Mouse (Mus musculus) CH12.LX (cell line): Measurements from ENCODE around the gene Rab13. TPM values are rescaled to one million over a fixed set of nuclear protein-coding genes. Genes with fewer than 3 reads are reported as not detected.

Experiments used
- DNase-seq: peaks from one replicate; pipeline ENCODE4 v3.0.0-alpha.2; 2013; ENCODE audit errors: extremely low read depth
- H3K27ac ChIP-seq: 2 replicates; pipeline ENCODE4 v1.5.1; 2012; ENCODE audit warnings: low read depth, mild to moderate bottlenecking, control low read depth, moderate library complexity; ENCODE audit not compliant: insufficient read depth
- H3K27me3 ChIP-seq: replicated peaks from 2 replicates; pipeline ENCODE3; 2012; ENCODE audit warnings: inconsistent platforms
- H3K36me3 ChIP-seq, 2 experiments: replicated peaks in 1 of 2; 2 replicates each; pipeline versions ENCODE3 to v1.6.1; 2012; ENCODE audit warnings: inconsistent platforms in 1 of 2, low read length in 1 of 2, mild to moderate bottlenecking in 1 of 2, mixed read lengths in 1 of 2, moderate library complexity in 1 of 2; ENCODE audit not compliant: control insufficient read depth in 1 of 2, insufficient read depth in 1 of 2
- H3K4me1 ChIP-seq, 2 experiments: 2 replicates each; pipeline ENCODE4 v1.6.1; 2012; ENCODE audit warnings: inconsistent platforms in 1 of 2, moderate library complexity in 1 of 2; ENCODE audit not compliant: insufficient read depth in 2 of 2, control insufficient read depth in 1 of 2
- H3K4me2 ChIP-seq: 2 replicates; pipeline ENCODE4 v1.6.1; 2012; ENCODE audit warnings: low read depth, mild to moderate bottlenecking, control low read depth; ENCODE audit not compliant: poor library complexity, insufficient read depth, severe bottlenecking
- H3K4me3 ChIP-seq, 3 experiments: fragments of 150-350 bp in 1 of 3; sonication (generic) in 1 of 3; replicated peaks in 1 of 3; 2 replicates each; pipeline versions ENCODE3 to v1.5.1; 2011 to 2012; ENCODE audit warnings: low read depth in 2 of 3, low read length in 2 of 3, mild to moderate bottlenecking in 2 of 3, moderate library complexity in 2 of 3, control low read depth in 1 of 3, improper control_type of control experiment in 1 of 3, inconsistent platforms in 1 of 3, mixed read lengths in 1 of 3; ENCODE audit not compliant: poor library complexity in 1 of 3
- H3K79me2 ChIP-seq: replicated peaks from 2 replicates; pipeline ENCODE4 v1.6.1; 2012; ENCODE audit warnings: mild to moderate bottlenecking, moderate library complexity; ENCODE audit not compliant: control insufficient read depth, poor library complexity, insufficient read depth, severe bottlenecking; ENCODE audit errors: extremely low read depth
- H3K9ac ChIP-seq: 2 replicates; pipeline ENCODE4 v1.6.1; 2012; ENCODE audit warnings: low read depth, mild to moderate bottlenecking, control low read depth, moderate library complexity; ENCODE audit not compliant: insufficient read depth
- H3K9me3 ChIP-seq: replicated peaks from 2 replicates; pipeline ENCODE3; 2012; ENCODE audit warnings: low read length, inconsistent platforms, mixed read lengths
- BHLHE40 ChIP-seq: IDR thresholded peaks from 2 replicates; pipeline ENCODE4 v1.6.1; 2011; ENCODE audit warnings: mild to moderate bottlenecking, low read depth, low read length, improper control_type of control experiment
- CHD1 ChIP-seq: IDR thresholded peaks from 2 replicates; pipeline ENCODE4 v1.6.1; 2012; ENCODE audit warnings: low read depth, low read length, improper control_type of control experiment, inconsistent platforms
- CHD2 ChIP-seq: IDR thresholded peaks from 2 replicates; pipeline ENCODE4 v1.6.1; 2011; ENCODE audit warnings: low read length, improper control_type of control experiment
- CTCF ChIP-seq, 2 experiments: IDR thresholded peaks in 1 of 2; conservative IDR thresholded peaks in 1 of 2; 2 replicates each; pipeline ENCODE4 v1.5.1; 2011 to 2012; ENCODE audit warnings: low read depth in 2 of 2, low read length in 2 of 2, improper control_type of control experiment in 1 of 2, inconsistent platforms in 1 of 2, mild to moderate bottlenecking in 1 of 2, moderate library complexity in 1 of 2
- ELF1 ChIP-seq: IDR thresholded peaks from 2 replicates; pipeline ENCODE4 v1.6.1; 2014; ENCODE audit warnings: low read depth, mild to moderate bottlenecking, inconsistent platforms, low read length, improper control_type of control experiment
- EP300 ChIP-seq: IDR thresholded peaks from 2 replicates; pipeline ENCODE4 v1.6.1; 2011; ENCODE audit warnings: low read length, improper control_type of control experiment
- GABPA ChIP-seq: IDR thresholded peaks from 2 replicates; pipeline ENCODE4 v1.6.1; 2012; ENCODE audit warnings: low read depth, low read length, improper control_type of control experiment, inconsistent platforms; ENCODE audit not compliant: insufficient replicate concordance
- HCFC1 ChIP-seq: IDR thresholded peaks from 2 replicates; pipeline ENCODE4 v1.6.1; 2012; ENCODE audit warnings: low read depth, mild to moderate bottlenecking, inconsistent platforms, low read length, improper control_type of control experiment
- IRF4 ChIP-seq: IDR thresholded peaks from 2 replicates; pipeline ENCODE4 v1.6.1; 2014; ENCODE audit warnings: low read depth, mild to moderate bottlenecking, inconsistent platforms, low read length, improper control_type of control experiment
- JUND ChIP-seq: conservative IDR thresholded peaks from 2 replicates; pipeline ENCODE4 v1.6.1; 2011; ENCODE audit warnings: low read depth, low read length, improper control_type of control experiment
- KAT2A ChIP-seq: IDR thresholded peaks from 2 replicates; pipeline ENCODE4 v1.6.1; 2012; ENCODE audit warnings: low read length, improper control_type of control experiment, inconsistent platforms; ENCODE audit not compliant: insufficient replicate concordance
- MAFK ChIP-seq: IDR thresholded peaks from 2 replicates; pipeline ENCODE4 v1.6.1; 2011; ENCODE audit warnings: low read length, improper control_type of control experiment; ENCODE audit not compliant: insufficient replicate concordance
- MAX ChIP-seq: IDR thresholded peaks from 2 replicates; pipeline ENCODE4 v1.6.1; 2011; ENCODE audit warnings: low read length, improper control_type of control experiment
- MAZ ChIP-seq: IDR thresholded peaks from 2 replicates; pipeline ENCODE4 v1.6.1; 2012; ENCODE audit warnings: low read depth, mild to moderate bottlenecking, inconsistent platforms, low read length, improper control_type of control experiment, moderate library complexity
- MYC ChIP-seq: IDR thresholded peaks from 2 replicates; pipeline ENCODE4 v1.6.1; 2011; ENCODE audit warnings: low read depth, mild to moderate bottlenecking, improper control_type of control experiment, low read length
- NELFE ChIP-seq: IDR thresholded peaks from 2 replicates; pipeline ENCODE4 v1.6.1; 2011; ENCODE audit warnings: low read depth, low read length, improper control_type of control experiment
- NRF1 ChIP-seq: IDR thresholded peaks from 2 replicates; pipeline ENCODE4 v1.6.1; 2014; ENCODE audit warnings: low read depth, mild to moderate bottlenecking, inconsistent platforms, low read length, improper control_type of control experiment, moderate library complexity
- PAX5 ChIP-seq: IDR thresholded peaks from 2 replicates; pipeline ENCODE4 v1.6.1; 2012; ENCODE audit warnings: low read length, inconsistent platforms, mixed read lengths
- POLR2A ChIP-seq: IDR thresholded peaks from 2 replicates; pipeline ENCODE4 v1.6.1; 2011; ENCODE audit warnings: low read depth, mild to moderate bottlenecking, improper control_type of control experiment, low read length
- RCOR1 ChIP-seq: conservative IDR thresholded peaks from 2 replicates; pipeline ENCODE4 v1.6.1; 2012; ENCODE audit warnings: low read depth, mild to moderate bottlenecking, inconsistent platforms, low read length, improper control_type of control experiment
- SIN3A ChIP-seq: IDR thresholded peaks from 2 replicates; pipeline ENCODE4 v1.6.1; 2012; ENCODE audit warnings: low read length, improper control_type of control experiment, inconsistent platforms
- SMC3 ChIP-seq: IDR thresholded peaks from 2 replicates; pipeline ENCODE4 v1.6.1; 2011; ENCODE audit warnings: low read depth, low read length, improper control_type of control experiment
- TBP ChIP-seq: conservative IDR thresholded peaks from 2 replicates; pipeline ENCODE4 v1.6.1; 2011; ENCODE audit warnings: low read depth, low read length, improper control_type of control experiment
- TCF12 ChIP-seq: IDR thresholded peaks from 2 replicates; pipeline ENCODE4 v1.6.1; 2014; ENCODE audit warnings: low read depth, mild to moderate bottlenecking, inconsistent platforms, low read length, improper control_type of control experiment
- UBTF ChIP-seq: IDR thresholded peaks from 2 replicates; pipeline ENCODE4 v1.6.1; 2012; ENCODE audit warnings: low read depth, mild to moderate bottlenecking, inconsistent platforms, low read length, improper control_type of control experiment, moderate library complexity
- USF1 ChIP-seq: IDR thresholded peaks from 2 replicates; pipeline ENCODE4 v1.6.1; 2014; ENCODE audit warnings: low read depth, mild to moderate bottlenecking, inconsistent platforms, low read length, improper control_type of control experiment
- USF2 ChIP-seq: conservative IDR thresholded peaks from 2 replicates; pipeline ENCODE4 v1.6.1; 2011; ENCODE audit warnings: low read depth, low read length, improper control_type of control experiment
- ZC3H11A ChIP-seq: IDR thresholded peaks from 2 replicates; pipeline ENCODE4 v1.6.1; 2012; ENCODE audit warnings: low read depth, mild to moderate bottlenecking, inconsistent platforms, low read length, improper control_type of control experiment
- ZMIZ1 ChIP-seq: IDR thresholded peaks from 2 replicates; pipeline ENCODE4 v1.6.1; 2012; ENCODE audit warnings: low read depth, mild to moderate bottlenecking, inconsistent platforms, low read length, improper control_type of control experiment
- ZNF384 ChIP-seq: IDR thresholded peaks from 2 replicates; pipeline ENCODE4 v1.6.1; 2012; ENCODE audit warnings: low read depth, low read length, improper control_type of control experiment, inconsistent platforms
- dilution Hi-C: fragments of 300-500 bp; cut with MboI; formaldehyde crosslinking; loops from 2 replicates; pipeline ENCODE4 v1.14.3; 2020; ENCODE audit warnings: low sequenced_read_pairs; ENCODE audit not compliant: extremely low pct_unique_long_range_greater_than_20kb, extremely low pct_ligation_motif_present
- in situ Hi-C: fragments of 300-500 bp; cut with MboI; formaldehyde crosslinking; loops from 3 replicates; pipeline ENCODE4 v1.14.3; 2019; ENCODE audit warnings: low sequenced_read_pairs, low pct_ligation_motif_present, low pct_unique_long_range_greater_than_20kb, mixed read lengths
- polyA plus RNA-seq: library from polyadenylated mRNA; unstranded; fragments of >175 nt; gene quantifications from 2 replicates; pipeline ENCODE4 v1.2.1, GENCODE M21; 2012; ENCODE audit warnings: low read depth; ENCODE audit not compliant: insufficient read length
- total RNA-seq, 2 experiments: library from RNA; depleted of rRNA; stranded (reverse); fragments of 300-350 nt in 1 of 2; fragments of >200 nt in 1 of 2; gene quantifications; 2 replicates each; pipeline ENCODE4 v1.2.3; 2012 to 2014

Rab13 gene
- total and polyA plus RNA-seq, 3 experiments, result 0.63 to 3.3 TPM; not detected in 1

GRCm38 (mm10) chr3:90195644-90196043 is 17.9 kb upstream of the Rab13 start:
- Histone ChIP-seq H3K9me3 (no peaks in the 10 kb centered on the region), H3K36me3 (no peaks in the 10 kb centered on the region), H3K4me2 (no peak overlapping the region), H3K27ac (no peak overlapping the region), H3K4me1 (no peaks in the 10 kb centered on the region)
- no peak for DNase-seq
- in situ Hi-C loops, result no loop called here
- TF ChIP-seq TCF12 (no peak), NELFE (no peak), MAX (no peak), TBP (no peak), PAX5 (no peak), UBTF (no peak), ELF1 (no peak), GABPA (no peak), SIN3A (no peak), ZC3H11A (no peak), USF1 (no peak), POLR2A (no peak), KAT2A (no peak), RCOR1 (no peak), JUND (no peak), ZMIZ1 (no peak), CTCF (conservative IDR thresholded peaks at IDR 0.05 in 1 of 2, IDR thresholded peaks at IDR 0.05 in 1 of 2; ENCODE audit: low read depth in 2 of 2, low read length in 2 of 2) (no peak), HCFC1 (no peak)
- TF ChIP-seq, all 38 proteins: peak for 0
- dilution Hi-C loops, result no loop called here
- Histone ChIP-seq H3K79me2 (no peaks in the 10 kb centered on the region), H3K4me3 (no peak overlapping the region), H3K9ac (no peak overlapping the region), H3K27me3 (no peaks in the 10 kb centered on the region)

GRCm38 (mm10) chr3:90197548-90197947 is 15.9 kb upstream of the Rab13 start:
- no peak overlapping the region for H3K9ac ChIP-seq
- no peak overlapping the region for H3K4me2 ChIP-seq
- H3K36me3 ChIP-seq, result no peaks in the 10 kb centered on the region
- no peaks in the 10 kb centered on the region for H3K79me2 ChIP-seq
- peaks cover 0 to 2% of the 10 kb centered on the region in 2 experiments; a peak in 2 of 4 replicates for H3K4me1 ChIP-seq
- no peaks in the 10 kb centered on the region for H3K27me3 ChIP-seq
- in situ Hi-C loops (no loop called here), dilution Hi-C loops (no loop called here)
- H3K9me3 ChIP-seq, result no peaks in the 10 kb centered on the region
- TF ChIP-seq BHLHE40 (no peak), PAX5 (no peak), USF2 (no peak), SMC3 (no peak), CHD2 (no peak), CHD1 (no peak), MAZ (no peak), HCFC1 (no peak), IRF4 (no peak), ZC3H11A (no peak), EP300 (no peak), MYC (no peak), NRF1 (no peak), MAFK (no peak), NELFE (no peak), ZNF384 (no peak), RCOR1 (no peak), ELF1 (no peak)
- no peak overlapping the region for H3K4me3 ChIP-seq
- H3K27ac ChIP-seq, result no peak overlapping the region
- DNase-seq, result no peak
